Mouse (Mus musculus): ENCODE measurements around the gene Gabarapl1. TPM values are rescaled to one million over a fixed set of nuclear protein-coding genes. Genes with fewer than 3 reads are reported as not detected.
A peak's percentile ranks its signal among the peaks of the same experiment; 100 is the strongest.

Gabarapl1 gene
- polyA plus RNA-seq, 2 experiments = 8.2 to 19.2 TPM

DNA sequence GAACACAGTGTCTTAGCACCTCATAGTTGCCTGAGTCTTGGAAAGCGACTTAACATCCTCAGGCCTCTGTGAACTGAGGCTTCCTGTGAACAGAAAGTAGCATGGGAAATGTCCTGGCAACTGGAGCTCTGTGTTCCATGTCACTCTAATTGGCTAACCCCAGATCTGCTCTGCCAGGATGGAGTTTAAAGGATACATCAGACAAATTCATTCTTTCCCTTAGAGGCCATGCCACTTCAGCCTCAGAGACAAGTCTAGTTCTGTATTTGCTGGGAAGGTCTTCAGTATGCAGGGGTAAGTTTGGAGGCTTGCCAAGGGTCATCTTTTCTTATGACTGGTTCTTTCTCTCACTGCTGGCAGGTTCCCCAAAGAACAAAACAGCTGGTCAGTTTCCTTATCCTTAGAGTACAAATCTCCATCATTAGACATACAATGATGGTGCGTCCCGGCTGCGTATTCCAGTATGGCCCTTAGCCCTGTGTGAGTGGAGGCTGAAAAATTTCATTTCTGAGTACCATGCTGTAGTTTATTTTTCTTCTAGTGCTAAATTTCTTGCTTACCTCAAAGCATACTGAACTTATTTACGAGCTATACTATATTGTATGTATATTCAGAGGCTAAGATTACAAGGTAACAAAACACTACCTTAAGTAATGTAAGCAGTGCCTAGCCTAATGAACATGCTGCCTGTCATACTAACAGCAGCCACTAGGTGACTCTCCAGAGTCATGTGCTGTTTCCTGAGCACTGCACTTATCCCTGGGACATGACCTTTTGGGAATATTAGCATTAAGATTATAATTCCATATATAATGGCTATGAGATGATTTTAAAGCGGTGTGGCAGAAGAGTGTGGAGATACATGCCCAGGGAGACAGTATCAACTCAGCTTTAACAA lies 11.0 kb downstream of the Gabarapl1 start:
- no peaks in the 10 kb centered on the region for H3K9me3 ChIP-seq (ENCODE audit: control insufficient read depth, low read length)
- H3K4me2 ChIP-seq (ENCODE audit: low read depth) = no peak overlapping the region
- 0 out of 2 replicates have a peak, but pooled peaks have one; percentile 49 for ATAC-seq (ENCODE audit: insufficient read depth)
- peak in 2 of 3 experiments; percentile 40 to 41 for DNase-seq (ENCODE audit: low read depth in 3 of 3, low spot score in 3 of 3)
- H3K4me3 ChIP-seq (ENCODE audit: insufficient read depth in 1 of 2, low read depth in 2 of 2, low read length in 2 of 2) = no peak overlapping the region
- H3K27me3 ChIP-seq (ENCODE audit: control insufficient read depth, insufficient read depth, low read length) = no peaks in the 10 kb centered on the region
- WGBS (ENCODE audit: insufficient replicate concordance) = 66% methylated on average over 6 of the region's 6 CpGs
- H3K36me3 ChIP-seq (replicated peaks; ENCODE audit: control insufficient read depth, insufficient read depth, low read depth) = peaks cover 28% of the 10 kb centered on the region
- no peaks in the 10 kb centered on the region for H3K4me1 ChIP-seq (replicated peaks; ENCODE audit: control insufficient read depth in 2 of 2, insufficient read depth in 2 of 2, low read length in 1 of 2)
- no peak overlapping the region for H3K9ac ChIP-seq (replicated peaks)
- H3K27ac ChIP-seq = no peak overlapping the region
- TF ChIP-seq CTCF (IDR thresholded peaks at IDR 0.05; ENCODE audit: low read depth) = peak; percentile 85
- no peak for TF ChIP-seq EP300 (IDR thresholded peaks at IDR 0.05; ENCODE audit: low read depth)

DNA sequence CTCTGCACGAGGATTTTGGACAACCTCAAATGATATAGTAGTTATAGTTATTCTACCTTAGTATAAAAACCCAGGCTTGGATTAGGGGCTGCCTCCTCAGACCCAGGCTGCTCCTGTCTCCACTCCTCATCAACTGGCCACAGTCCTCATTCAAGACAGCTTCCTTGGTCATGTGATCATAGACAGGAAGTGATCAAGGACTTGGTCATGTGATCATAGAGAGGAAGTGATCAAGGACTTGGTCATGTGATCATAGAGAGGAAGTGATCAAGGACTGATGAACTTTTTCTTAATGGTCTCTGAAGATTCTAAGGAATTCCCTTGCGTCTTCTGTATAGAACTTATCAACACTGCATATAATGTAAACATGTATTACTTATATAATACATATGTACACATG lies 14.3 kb downstream of the Gabarapl1 start:
- Histone ChIP-seq H3K4me2 (ENCODE audit: low read depth) (no peak overlapping the region), H3K36me3 (replicated peaks; ENCODE audit: control insufficient read depth, insufficient read depth, low read depth) (no peaks in the 10 kb centered on the region; the same call in 1 of the 2 replicates), H3K9ac (replicated peaks) (no peak overlapping the region), H3K4me3 (ENCODE audit: insufficient read depth in 1 of 2, low read depth in 2 of 2, low read length in 2 of 2) (no peak overlapping the region), H3K9me3 (ENCODE audit: control insufficient read depth, low read length) (no peaks in the 10 kb centered on the region), H3K27me3 (ENCODE audit: control insufficient read depth, insufficient read depth, low read length) (no peaks in the 10 kb centered on the region), H3K27ac (no peak overlapping the region), H3K4me1 (replicated peaks; ENCODE audit: control insufficient read depth in 2 of 2, insufficient read depth in 2 of 2, low read length in 1 of 2) (no peaks in the 10 kb centered on the region)
- no peak for TF ChIP-seq EP300 (IDR thresholded peaks at IDR 0.05; ENCODE audit: low read depth)
- no peak for TF ChIP-seq CTCF (IDR thresholded peaks at IDR 0.05; ENCODE audit: low read depth)
- 70% methylated on average over 2 of the region's 2 CpGs for WGBS (ENCODE audit: insufficient replicate concordance)
- DNase-seq (ENCODE audit: low read depth in 3 of 3, low spot score in 3 of 3) = no peak
- ATAC-seq (ENCODE audit: insufficient read depth) = no peak

DNA sequence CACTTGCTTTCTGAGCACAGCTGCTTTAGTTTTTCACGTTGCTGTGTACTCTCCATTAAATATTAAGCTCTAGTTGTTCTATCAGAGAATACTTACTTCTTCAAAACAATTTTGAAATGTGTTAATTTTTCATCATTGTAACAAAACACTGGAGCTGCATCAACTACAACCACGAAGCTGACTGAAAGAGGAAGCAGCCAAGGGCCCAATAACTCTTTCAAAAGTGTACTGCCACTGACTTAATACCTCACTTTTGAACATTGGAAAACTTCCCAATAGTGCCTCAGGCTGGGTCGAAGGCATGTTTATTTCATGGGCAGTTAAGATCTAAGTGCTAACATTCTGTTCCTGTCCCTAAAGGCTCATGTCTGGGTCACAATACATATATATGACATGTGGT lies 15.0 kb downstream of the Gabarapl1 start:
- no peak for TF ChIP-seq EP300 (IDR thresholded peaks at IDR 0.05; ENCODE audit: low read depth)
- TF ChIP-seq CTCF (IDR thresholded peaks at IDR 0.05; ENCODE audit: low read depth) = no peak
- Histone ChIP-seq H3K27ac (no peak overlapping the region), H3K9me3 (ENCODE audit: control insufficient read depth, low read length) (no peaks in the 10 kb centered on the region), H3K9ac (replicated peaks) (no peak overlapping the region), H3K36me3 (replicated peaks; ENCODE audit: control insufficient read depth, insufficient read depth, low read depth) (no peaks in the 10 kb centered on the region), H3K4me1 (replicated peaks; ENCODE audit: control insufficient read depth in 2 of 2, insufficient read depth in 2 of 2, low read length in 1 of 2) (no peaks in the 10 kb centered on the region), H3K4me3 (ENCODE audit: insufficient read depth in 1 of 2, low read depth in 2 of 2, low read length in 2 of 2) (no peak overlapping the region), H3K27me3 (ENCODE audit: control insufficient read depth, insufficient read depth, low read length) (no peaks in the 10 kb centered on the region), H3K4me2 (ENCODE audit: low read depth) (no peak overlapping the region)
- ATAC-seq (ENCODE audit: insufficient read depth) (no peak), DNase-seq (ENCODE audit: low read depth in 3 of 3, low spot score in 3 of 3) (no peak)
- WGBS (ENCODE audit: insufficient replicate concordance) = 30% methylated on average over 3 of the region's 3 CpGs

DNA sequence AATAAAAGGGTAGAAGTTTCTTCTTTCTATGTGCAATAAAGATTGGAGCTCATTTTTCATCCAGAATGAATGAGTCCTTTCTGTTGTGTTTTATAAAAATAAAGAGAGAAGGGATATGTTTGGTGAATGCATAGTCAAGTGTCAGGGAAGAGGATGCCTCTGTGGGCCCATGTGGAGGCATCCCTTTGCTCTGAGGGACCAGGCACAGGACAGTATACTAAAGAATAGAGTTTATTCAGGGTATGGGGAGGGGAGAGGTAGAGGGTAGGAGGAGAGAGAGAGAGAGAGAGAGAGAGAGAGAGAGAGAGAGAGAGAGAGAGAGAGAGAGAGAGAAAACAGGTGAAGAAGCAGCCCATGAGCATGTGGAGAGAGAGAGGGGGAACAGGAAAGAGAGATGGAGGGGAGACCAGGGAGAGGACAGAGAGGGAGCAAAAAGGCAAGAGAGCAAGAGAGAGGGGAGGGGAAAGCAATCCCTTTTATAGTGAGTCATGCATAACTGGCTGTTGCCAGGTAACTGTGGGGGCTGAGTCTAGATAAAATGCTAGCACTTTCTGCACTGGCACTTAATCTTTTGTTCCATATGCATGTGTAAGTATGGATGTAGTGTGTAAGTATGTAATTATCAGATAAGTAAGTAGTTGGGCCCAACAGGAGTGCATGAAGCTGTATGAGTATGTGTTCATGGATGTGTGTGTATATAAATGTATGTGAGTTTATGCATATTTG lies 24.5 kb downstream of the Gabarapl1 start:
- peaks cover 4 to 13% of the 10 kb centered on the region in 2 experiments; a peak in 3 of 4 replicates for H3K4me1 ChIP-seq (replicated peaks; ENCODE audit: control insufficient read depth in 2 of 2, insufficient read depth in 2 of 2, low read length in 1 of 2)
- H3K27ac ChIP-seq = no peak overlapping the region
- peak; percentile 39 to 62 (median 42) for DNase-seq (ENCODE audit: low read depth in 3 of 3, low spot score in 3 of 3)
- H3K9me3 ChIP-seq (ENCODE audit: control insufficient read depth, low read length) = no peaks in the 10 kb centered on the region
- H3K4me3 ChIP-seq (ENCODE audit: insufficient read depth in 1 of 2, low read depth in 2 of 2, low read length in 2 of 2) = no peak overlapping the region
- no peak overlapping the region for H3K9ac ChIP-seq (replicated peaks)
- peak; percentile 86 for ATAC-seq (ENCODE audit: insufficient read depth)
- H3K36me3 ChIP-seq (replicated peaks; ENCODE audit: control insufficient read depth, insufficient read depth, low read depth) = no peaks in the 10 kb centered on the region
- no peak overlapping the region for H3K4me2 ChIP-seq (ENCODE audit: low read depth)
- no peaks in the 10 kb centered on the region for H3K27me3 ChIP-seq (ENCODE audit: control insufficient read depth, insufficient read depth, low read length)
- TF ChIP-seq EP300 (IDR thresholded peaks at IDR 0.05; ENCODE audit: low read depth) = no peak; the same call in 1 of the 2 replicates
- TF ChIP-seq CTCF (IDR thresholded peaks at IDR 0.05; ENCODE audit: low read depth) = no peak

Measured in liver, embryonic 14.5 days (tissue).